Mouse (Mus musculus): Measurements from ENCODE around the gene Snx13.

DNA sequence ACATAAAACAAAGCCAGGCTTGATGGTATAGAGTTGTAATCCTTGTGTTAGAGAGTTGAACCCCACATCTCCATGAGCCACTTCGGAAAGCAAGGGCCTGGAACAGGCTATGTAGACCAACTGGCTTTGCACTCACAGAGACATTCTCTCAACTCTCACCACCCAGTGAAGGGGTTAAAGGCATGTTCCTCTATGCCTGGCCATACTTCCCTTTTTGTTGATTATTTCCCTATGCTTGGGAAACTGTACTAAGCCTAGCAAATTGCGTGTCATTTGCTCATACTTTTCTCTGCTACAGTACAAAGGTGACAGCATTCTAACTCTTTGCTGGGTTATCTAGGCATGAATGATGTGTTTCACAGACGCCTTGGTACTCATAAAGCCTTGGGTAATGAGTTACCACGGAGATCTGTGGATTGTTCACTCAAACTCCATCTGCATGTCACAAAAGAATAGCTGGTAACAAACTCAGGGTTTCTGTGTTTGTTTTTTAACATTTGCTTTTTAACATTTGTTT lies 21.0 kb upstream of the Snx13 start:
- TF ChIP-seq GATA1 (IDR thresholded peaks at IDR 0.05; ENCODE audit: borderline replicate concordance, low read length), result no peak
- TF ChIP-seq FLI1 (IDR thresholded peaks at IDR 0.05; ENCODE audit: low read length), result no peak

All from megakaryocyte, embryonic 14.5 days (primary cell).